Mouse (Mus musculus) heart, embryonic 14.5 days (tissue): ENCODE results near the gene Ugt1a6b. TPM values are rescaled to one million over a fixed set of nuclear protein-coding genes. Genes with fewer than 3 reads are reported as not detected.

Experiments used
- ATAC-seq: fragments of 200-750 bp; cut with Nextera tagmentation; 2 replicates; pipeline ENCODE4 v1.8.0; 2017; ENCODE audit warnings: low read depth, moderate TSS enrichment; ENCODE audit not compliant: insufficient number of reproducible peaks, insufficient read depth, low FRiP score
- H3K27ac ChIP-seq, 2 experiments: fragments of 200-500 bp in 1 of 2; fragments of 300-500 bp in 1 of 2; sonication (generic) in 1 of 2; replicated peaks in 1 of 2; 2 replicates each; pipeline ENCODE4 v1.5.1; 2012 to 2014; ENCODE audit warnings: low read depth in 2 of 2, low read length in 2 of 2, control low read depth in 1 of 2, mild to moderate bottlenecking in 1 of 2, mixed read lengths in 1 of 2; ENCODE audit not compliant: control insufficient read depth in 1 of 2, insufficient read depth in 1 of 2
- H3K27me3 ChIP-seq: fragments of 300-500 bp; sonication (generic); 2 replicates; pipeline ENCODE4 v1.6.1; 2014; ENCODE audit warnings: mild to moderate bottlenecking, low read length, control low read depth; ENCODE audit not compliant: control insufficient read depth, insufficient read depth
- H3K36me3 ChIP-seq: fragments of 300-500 bp; sonication (generic); 2 replicates; pipeline ENCODE4 v1.6.1; 2014; ENCODE audit warnings: mild to moderate bottlenecking, control low read depth, low read length, mixed read lengths; ENCODE audit not compliant: control insufficient read depth, insufficient read depth
- H3K4me1 ChIP-seq, 2 experiments: fragments of 200-500 bp in 1 of 2; fragments of 300-500 bp in 1 of 2; sonication (generic) in 1 of 2; 2 replicates each; pipeline ENCODE4 v1.6.1; 2012 to 2014; ENCODE audit warnings: low read length in 2 of 2, control low read depth in 1 of 2, mixed read lengths in 1 of 2; ENCODE audit not compliant: control insufficient read depth in 2 of 2, insufficient read depth in 2 of 2
- H3K4me2 ChIP-seq: fragments of 300-500 bp; sonication (generic); 2 replicates; pipeline ENCODE4 v1.6.1; 2014; ENCODE audit warnings: mild to moderate bottlenecking, low read length
- H3K4me3 ChIP-seq, 2 experiments: fragments of 200-500 bp in 1 of 2; fragments of 300-500 bp in 1 of 2; sonication (generic) in 1 of 2; 2 replicates each; pipeline ENCODE4 v1.5.1; 2012 to 2014; ENCODE audit warnings: low read length in 2 of 2, mild to moderate bottlenecking in 2 of 2, control low read depth in 1 of 2, low read depth in 1 of 2, moderate library complexity in 1 of 2; ENCODE audit not compliant: control insufficient read depth in 1 of 2, insufficient read depth in 1 of 2
- H3K9ac ChIP-seq: fragments of 300-500 bp; sonication (generic); 2 replicates; pipeline ENCODE4 v1.6.1; 2014; ENCODE audit warnings: mild to moderate bottlenecking, low read length
- H3K9me3 ChIP-seq: fragments of 300-500 bp; sonication (generic); 2 replicates; pipeline ENCODE4 v1.6.1; 2016; ENCODE audit warnings: low read length, control low read depth; ENCODE audit not compliant: control insufficient read depth
- WGBS: fragments of 180-500 bp; shearing (Covaris S2); extraction: QIAGEN DNeasy Blood & Tissue Kit; methylation state at CpG from one replicate; pipeline ENCODE4 v1.1.7; 2014; 5-methylcytosine and 5-hydroxymethylcytosine counted together
- polyA plus RNA-seq: library from polyadenylated mRNA; unstranded; fragments of >200 nt; fragmentation: Nextera tagmentation; extraction: Ambion mirVana; gene quantifications from 2 replicates; pipeline ENCODE4 v1.2.1, GENCODE M21; 2014

Ugt1a6b gene
- polyA plus RNA-seq, 1 experiment from 2014 or later = not detected

- H3K4me2 ChIP-seq = no peak overlapping the region
- H3K9me3 ChIP-seq = peaks cover 92% of the 10 kb centered on the region
- no peak for ATAC-seq
- H3K27me3 ChIP-seq = no peaks in the 10 kb centered on the region
- H3K4me1 ChIP-seq = no peaks in the 10 kb centered on the region
- no peaks in the 10 kb centered on the region for H3K36me3 ChIP-seq
- 42% methylated on average over 2 of the region's 2 CpGs for WGBS
- no peak overlapping the region for H3K4me3 ChIP-seq
- no peak overlapping the region for H3K9ac ChIP-seq
- no peak overlapping the region for H3K27ac ChIP-seq
Measured at GRCm38 (mm10) chr1:88247660-88248059, 144.6 kb downstream of the Ugt1a6b start.

- Histone ChIP-seq H3K36me3 (no peaks in the 10 kb centered on the region), H3K4me2 (no peak overlapping the region), H3K9me3 (peaks cover 94% of the 10 kb centered on the region), H3K9ac (no peak overlapping the region), H3K4me1 (no peaks in the 10 kb centered on the region), H3K27me3 (no peaks in the 10 kb centered on the region), H3K27ac (no peak overlapping the region), H3K4me3 (no peak overlapping the region)
- no peak for ATAC-seq
- 59% methylated on average over 4 of the region's 4 CpGs for WGBS
Measured at GRCm38 (mm10) chr1:88248658-88249057, 145.6 kb downstream of the Ugt1a6b start.

DNA sequence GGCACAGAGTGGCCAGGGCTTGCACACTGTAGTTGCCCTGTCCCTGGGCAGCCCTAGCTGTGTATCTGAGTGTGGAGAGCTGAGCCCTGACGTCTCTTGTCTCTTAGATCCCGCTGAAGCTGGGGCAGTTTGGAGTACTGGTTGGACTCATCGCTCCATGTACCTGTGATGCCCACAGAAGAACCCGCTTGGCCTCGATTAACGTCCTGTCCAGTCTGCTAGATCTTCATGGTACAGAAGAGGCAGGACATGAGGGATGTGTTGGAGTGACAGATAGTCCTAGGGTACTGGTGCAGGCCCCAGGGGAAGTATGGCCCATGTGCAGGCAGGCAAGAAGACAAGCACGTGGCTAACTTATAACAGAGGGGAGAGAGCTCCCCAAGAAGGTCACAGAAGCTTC is 146.5 kb downstream of the Ugt1a6b start:
- no peak overlapping the region for H3K9ac ChIP-seq
- no peak for ATAC-seq
- H3K4me1 ChIP-seq = no peaks in the 10 kb centered on the region
- H3K36me3 ChIP-seq = no peaks in the 10 kb centered on the region
- no peaks in the 10 kb centered on the region for H3K27me3 ChIP-seq
- peaks cover 95% of the 10 kb centered on the region for H3K9me3 ChIP-seq
- 69% methylated on average over 7 of the region's 7 CpGs for WGBS
- H3K4me2 ChIP-seq = no peak overlapping the region
- no peak overlapping the region for H3K27ac ChIP-seq
- H3K4me3 ChIP-seq = no peak overlapping the region

DNA sequence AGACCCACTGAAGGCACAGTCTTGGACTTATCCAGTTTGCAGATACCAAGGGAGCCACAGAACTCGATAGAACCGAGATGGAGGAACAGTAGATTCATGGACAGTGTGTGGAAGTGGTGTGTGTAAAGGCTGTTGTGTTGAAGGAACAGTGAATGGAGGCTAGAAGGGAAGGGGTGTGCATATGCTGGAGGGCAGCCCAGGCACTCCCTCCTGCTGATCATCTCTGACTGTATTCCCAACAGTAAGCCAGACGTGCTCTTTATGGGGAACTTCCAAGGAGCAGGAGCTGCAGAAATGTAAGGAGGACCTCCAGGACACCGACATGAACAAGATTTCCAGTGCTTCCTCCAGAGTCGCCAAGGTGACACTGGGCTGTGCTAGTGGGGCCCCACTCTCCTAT is 147.0 kb downstream of the Ugt1a6b start:
- ATAC-seq = no peak
- H3K36me3 ChIP-seq = no peaks in the 10 kb centered on the region
- H3K4me2 ChIP-seq = no peak overlapping the region
- no peaks in the 10 kb centered on the region for H3K4me1 ChIP-seq
- peaks cover 95% of the 10 kb centered on the region for H3K9me3 ChIP-seq
- H3K27ac ChIP-seq = no peak overlapping the region
- H3K4me3 ChIP-seq = no peak overlapping the region
- WGBS = 70% methylated on average over 5 of the region's 5 CpGs
- no peak overlapping the region for H3K9ac ChIP-seq
- no peaks in the 10 kb centered on the region for H3K27me3 ChIP-seq

DNA sequence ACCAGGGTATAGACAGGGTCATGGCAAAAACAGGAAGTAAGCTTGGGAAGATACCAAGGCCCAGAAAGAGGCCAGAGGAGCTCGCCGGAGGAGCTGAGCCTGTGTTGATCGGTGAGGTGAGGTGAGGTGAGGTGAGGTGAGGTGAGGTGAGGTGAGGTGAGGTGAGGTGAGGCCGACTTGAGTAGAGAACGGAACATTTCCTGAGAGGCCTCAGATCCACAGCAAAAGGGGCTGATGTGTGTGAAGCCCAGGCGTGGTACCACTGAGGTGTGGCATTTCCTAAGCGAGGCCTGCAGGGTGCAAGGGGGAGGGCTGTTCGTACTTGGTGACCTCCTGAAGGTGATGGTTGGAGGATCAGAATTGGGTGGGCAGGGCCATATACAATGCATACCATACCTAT is 150.1 kb downstream of the Ugt1a6b start:
- H3K9ac ChIP-seq = no peak overlapping the region
- no peaks in the 10 kb centered on the region for H3K27me3 ChIP-seq
- 70% methylated on average over 8 of the region's 8 CpGs for WGBS
- ATAC-seq = no peak
- H3K27ac ChIP-seq = no peak overlapping the region
- no peak overlapping the region for H3K4me2 ChIP-seq
- no peaks in the 10 kb centered on the region for H3K36me3 ChIP-seq
- H3K4me1 ChIP-seq = no peaks in the 10 kb centered on the region
- no peak overlapping the region for H3K4me3 ChIP-seq
- peaks cover 87% of the 10 kb centered on the region for H3K9me3 ChIP-seq

DNA sequence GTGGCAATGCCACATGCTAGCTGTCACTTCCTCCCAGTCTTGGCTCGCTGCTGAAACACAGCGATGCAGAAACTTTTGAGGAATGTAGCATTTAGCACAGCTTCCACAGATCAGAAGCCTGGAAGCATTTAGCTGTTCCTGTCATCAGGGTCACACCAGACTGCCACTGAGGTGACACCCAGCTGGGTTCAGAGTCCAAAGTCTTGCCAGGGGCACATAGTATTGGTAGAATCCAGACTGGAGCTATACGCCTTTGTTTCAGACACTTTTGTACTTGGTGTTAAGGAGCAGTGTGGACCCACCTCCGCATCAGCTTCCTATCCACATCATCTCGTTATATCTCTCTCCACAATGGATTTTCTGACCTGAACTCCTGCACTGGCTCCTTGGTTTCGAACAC is 150.5 kb downstream of the Ugt1a6b start:
- no peak overlapping the region for H3K4me2 ChIP-seq
- no peaks in the 10 kb centered on the region for H3K4me1 ChIP-seq
- H3K9me3 ChIP-seq = peaks cover 82% of the 10 kb centered on the region
- no peak overlapping the region for H3K4me3 ChIP-seq
- no peaks in the 10 kb centered on the region for H3K27me3 ChIP-seq
- no peak overlapping the region for H3K9ac ChIP-seq
- no peaks in the 10 kb centered on the region for H3K36me3 ChIP-seq
- no peak overlapping the region for H3K27ac ChIP-seq
- 61% methylated on average over 6 of the region's 6 CpGs for WGBS
- ATAC-seq = no peak

DNA sequence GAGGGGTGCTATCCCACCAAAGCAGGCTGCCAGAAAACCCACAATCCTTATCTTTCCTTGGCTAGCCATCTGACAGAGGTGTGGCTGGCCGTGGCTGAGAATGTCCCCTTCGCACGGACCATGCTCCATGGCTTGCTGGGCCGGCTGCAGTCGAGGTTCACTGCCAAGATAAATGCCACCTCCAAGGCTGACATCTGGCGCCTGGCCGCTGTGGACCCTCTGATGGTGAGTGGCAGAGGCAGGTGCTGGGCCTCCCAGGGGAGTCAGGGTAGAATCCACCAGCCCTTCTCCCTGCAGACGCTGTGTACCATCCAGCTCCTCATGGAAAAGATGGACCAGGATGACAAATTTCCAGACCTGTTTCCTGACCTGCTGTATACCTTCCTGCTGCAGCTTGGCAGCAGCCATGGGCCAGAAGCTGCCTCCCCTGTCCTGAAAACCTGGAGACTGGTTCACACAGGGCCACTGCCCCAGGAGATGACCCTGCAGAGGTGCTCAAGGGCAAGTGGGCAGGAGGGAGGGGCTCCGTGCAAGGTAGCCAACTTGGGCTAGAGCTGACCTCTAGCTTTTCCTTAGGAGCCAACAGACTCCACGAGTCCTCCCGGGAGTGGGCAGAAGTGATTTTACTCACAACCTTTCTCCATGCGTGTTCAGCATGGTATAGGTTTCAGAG is 151.9 kb downstream of the Ugt1a6b start:
- peaks cover 6 to 7% of the 10 kb centered on the region in 2 experiments for H3K4me1 ChIP-seq
- peak; percentile 1; the same call in 1 of the 2 replicates for ATAC-seq
- peaks cover 68% of the 10 kb centered on the region for H3K9me3 ChIP-seq
- H3K36me3 ChIP-seq = no peaks in the 10 kb centered on the region
- no peak overlapping the region for H3K4me2 ChIP-seq
- no peak overlapping the region for H3K4me3 ChIP-seq
- H3K27ac ChIP-seq = no peak overlapping the region
- H3K27me3 ChIP-seq = no peaks in the 10 kb centered on the region
- 76% methylated on average over 12 of the region's 12 CpGs for WGBS
- no peak overlapping the region for H3K9ac ChIP-seq

- 54% methylated on average over 2 of the region's 2 CpGs for WGBS
- peak; percentile 0; the same call in 1 of the 2 replicates for ATAC-seq
- H3K9me3 ChIP-seq = peaks cover 63% of the 10 kb centered on the region
Measured at GRCm38 (mm10) chr1:88255466-88255857, 152.4 kb downstream of the Ugt1a6b start.

More at GRCm38 (mm10) chr1:88255466-88255857, 152.4 kb downstream of the Ugt1a6b start:
- peaks cover 6 to 7% of the 10 kb centered on the region in 2 experiments for H3K4me1 ChIP-seq
- no peak overlapping the region for H3K4me2 ChIP-seq
- H3K9ac ChIP-seq = no peak overlapping the region
- H3K4me3 ChIP-seq = no peak overlapping the region
- H3K27ac ChIP-seq = no peak overlapping the region
- no peaks in the 10 kb centered on the region for H3K27me3 ChIP-seq
- H3K36me3 ChIP-seq = peaks cover 5% of the 10 kb centered on the region; the same call in 1 of the 2 replicates
